25 mouse cellular contexts compared by ENCODE assay signal in genomic region chr13:90673823-90674222, GRCm38 (mm10).
"Had no signal": no experiment of that assay in that cellular context is flagged by ENCODE, and none has a peak within 500 bp of the region (broad histone marks: within the 10 kb centered on the region; RNA-seq: fewer than 3 reads in every experiment).

No protein-coding gene starts in this region.

- H3K27me3 ChIP-seq: heart, embryonic 13.5 days; heart, embryonic 15.5 days; hindbrain, embryonic 13.5 days; hindbrain, embryonic 15.5 days; kidney, embryonic 15.5 days had no signal

- DNase-seq: gastrocnemius, postnatal 14 days; gastrocnemius, postnatal 36 days; heart, adult 11 months; heart, adult 2 months; heart, postnatal 14 days; heart, postnatal 36 days; kidney, adult 11 months; kidney, adult 2 months; kidney, adult 9 months; kidney, postnatal 14 days; kidney, postnatal 36 days; layer of hippocampus, adult 9-11 months; layer of hippocampus, postnatal 36 days; liver had no signal

- ATAC-seq: hindbrain, postnatal 0 days; intestine, embryonic 16.5 days had no signal

- H3K27ac ChIP-seq: heart, adult 2 months; heart, embryonic 13.5 days; heart, embryonic 15.5 days; hindbrain, embryonic 13.5 days; hindbrain, embryonic 15.5 days; hindbrain, postnatal 0 days; kidney, embryonic 15.5 days; kidney, postnatal 0 days; liver, embryonic 14.5 days had no signal

- H3K4me2 ChIP-seq: heart, embryonic 11.5 days; heart, embryonic 13.5 days; heart, embryonic 15.5 days; hindbrain, embryonic 13.5 days; hindbrain, embryonic 15.5 days; kidney, embryonic 15.5 days; liver, embryonic 11.5 days had no signal

- H3K9ac ChIP-seq: heart, embryonic 13.5 days; heart, embryonic 15.5 days; hindbrain, embryonic 13.5 days; hindbrain, embryonic 15.5 days; kidney, embryonic 15.5 days; liver, embryonic 14.5 days had no signal

- H3K4me3 ChIP-seq: heart, adult 2 months; heart, embryonic 13.5 days; heart, embryonic 15.5 days; hindbrain, embryonic 13.5 days; hindbrain, embryonic 15.5 days; kidney, embryonic 15.5 days had no signal

- H3K9me3 ChIP-seq: heart, embryonic 13.5 days; heart, embryonic 15.5 days; hindbrain, embryonic 13.5 days; hindbrain, embryonic 15.5 days; kidney, embryonic 15.5 days had no signal

- H3K36me3 ChIP-seq: heart, embryonic 13.5 days; heart, embryonic 15.5 days; hindbrain, embryonic 13.5 days; hindbrain, embryonic 15.5 days; kidney, embryonic 15.5 days had no signal

- H3K4me1 ChIP-seq: heart, embryonic 13.5 days; heart, embryonic 15.5 days; hindbrain, embryonic 13.5 days; hindbrain, embryonic 15.5 days; kidney, embryonic 15.5 days had no signal
